Mouse (Mus musculus): ENCODE results near the gene Dstn.

GRCm38 (mm10) chr2:143969260-143969659 is 54.1 kb downstream of the Dstn start:
- no peak for TF ChIP-seq CTCF (IDR thresholded peaks at IDR 0.05; ENCODE audit: borderline replicate concordance, insufficient read depth, low read length)
- no peak for TF ChIP-seq POLR2A (IDR thresholded peaks at IDR 0.05; ENCODE audit: low read depth, low read length)
